Mouse (Mus musculus) retina, postnatal 1 day (tissue): Measurements from ENCODE around the gene Cdc6.
A peak's percentile ranks its signal among the peaks of the same experiment; 100 is the strongest.

Source experiments
- DNase-seq: peaks from one replicate; pipeline ENCODE4 v3.0.0-alpha.2; 2012

Gene Cdc6

DNA sequence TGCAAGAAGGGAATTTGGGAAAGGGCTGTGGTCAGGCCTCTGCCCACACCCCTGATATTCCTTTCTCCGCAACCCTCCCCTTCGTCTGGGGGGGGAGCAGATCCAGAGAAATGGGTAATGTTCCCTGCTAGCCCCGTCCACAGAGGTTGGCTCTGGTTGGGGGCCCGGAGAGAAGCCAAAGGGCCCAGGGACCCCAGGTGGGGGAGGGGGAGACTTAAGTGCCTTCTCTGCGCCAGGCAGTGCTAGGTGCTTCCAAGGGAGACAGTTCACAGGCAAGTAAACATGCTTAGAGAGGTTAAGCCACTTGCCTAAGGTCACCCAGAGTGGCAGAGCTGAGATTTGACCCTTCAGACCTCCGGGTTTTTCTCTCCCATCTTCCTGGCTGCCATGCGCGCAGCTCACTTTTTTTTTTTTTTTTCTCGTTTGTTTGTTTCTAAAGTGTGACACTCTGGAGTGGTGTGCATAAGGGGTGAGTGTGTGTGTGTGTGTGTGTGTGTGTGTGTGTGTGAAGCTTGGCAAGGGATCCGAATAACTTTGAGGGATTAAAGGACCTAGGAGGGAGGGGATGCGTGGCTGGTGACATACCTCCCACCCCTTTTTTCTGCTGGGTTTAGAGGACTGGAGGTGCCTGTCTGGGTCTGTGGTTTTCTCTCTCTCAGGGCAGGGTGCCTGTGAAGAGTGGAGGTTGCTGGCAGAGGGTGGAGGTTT is 37.5 kb downstream of the Cdc6 start:
- DNase-seq = peak; percentile 24

DNA sequence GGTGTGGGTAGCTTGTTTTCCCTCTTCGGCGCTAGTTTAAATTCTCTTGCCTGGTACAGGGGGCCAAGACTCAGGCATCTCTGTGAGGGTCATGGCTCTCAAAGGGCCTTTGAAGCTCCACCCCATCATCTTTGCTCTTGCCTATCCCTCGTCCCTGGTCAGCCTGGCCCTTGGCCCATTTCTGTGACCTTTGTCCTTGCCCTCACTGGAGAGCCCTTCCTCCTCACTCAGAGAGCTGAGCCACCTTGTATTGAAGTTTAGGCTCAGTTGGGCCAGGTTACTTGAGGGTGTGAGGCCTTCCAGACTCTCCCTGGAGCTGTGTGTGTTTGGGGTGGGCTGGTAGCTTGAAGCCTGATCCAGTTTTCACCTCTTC is 38.0 kb downstream of the Cdc6 start:
- DNase-seq = no peak

DNA sequence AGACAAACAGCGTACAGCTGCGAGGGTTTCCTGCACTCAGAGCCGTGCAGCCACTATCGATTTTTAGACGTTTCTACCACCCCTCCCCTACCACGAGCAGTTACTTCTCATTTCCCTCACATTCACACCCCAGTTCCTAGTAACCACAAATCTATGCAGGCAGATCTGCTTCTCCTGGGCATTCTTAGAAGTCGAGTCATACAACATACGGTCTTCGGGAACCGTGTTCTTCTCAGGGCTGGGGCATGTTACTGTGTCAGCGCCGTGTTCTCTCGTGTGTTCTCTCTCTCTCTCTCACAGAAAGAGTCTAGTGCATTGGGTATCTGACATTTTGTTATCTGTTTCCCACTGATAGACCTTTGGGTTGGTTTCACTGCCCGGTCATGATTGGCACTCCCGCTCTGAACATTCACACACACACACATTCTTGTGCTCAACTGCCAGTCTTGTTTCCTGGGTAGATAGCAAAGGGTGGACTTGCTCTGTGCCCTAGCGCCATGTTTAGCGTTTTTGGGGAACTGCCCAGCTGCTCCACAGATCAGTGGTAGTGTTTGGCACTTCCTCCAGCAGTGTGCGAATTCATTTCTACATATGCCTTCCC is 40.5 kb downstream of the Cdc6 start:
- DNase-seq = no peak

DNA sequence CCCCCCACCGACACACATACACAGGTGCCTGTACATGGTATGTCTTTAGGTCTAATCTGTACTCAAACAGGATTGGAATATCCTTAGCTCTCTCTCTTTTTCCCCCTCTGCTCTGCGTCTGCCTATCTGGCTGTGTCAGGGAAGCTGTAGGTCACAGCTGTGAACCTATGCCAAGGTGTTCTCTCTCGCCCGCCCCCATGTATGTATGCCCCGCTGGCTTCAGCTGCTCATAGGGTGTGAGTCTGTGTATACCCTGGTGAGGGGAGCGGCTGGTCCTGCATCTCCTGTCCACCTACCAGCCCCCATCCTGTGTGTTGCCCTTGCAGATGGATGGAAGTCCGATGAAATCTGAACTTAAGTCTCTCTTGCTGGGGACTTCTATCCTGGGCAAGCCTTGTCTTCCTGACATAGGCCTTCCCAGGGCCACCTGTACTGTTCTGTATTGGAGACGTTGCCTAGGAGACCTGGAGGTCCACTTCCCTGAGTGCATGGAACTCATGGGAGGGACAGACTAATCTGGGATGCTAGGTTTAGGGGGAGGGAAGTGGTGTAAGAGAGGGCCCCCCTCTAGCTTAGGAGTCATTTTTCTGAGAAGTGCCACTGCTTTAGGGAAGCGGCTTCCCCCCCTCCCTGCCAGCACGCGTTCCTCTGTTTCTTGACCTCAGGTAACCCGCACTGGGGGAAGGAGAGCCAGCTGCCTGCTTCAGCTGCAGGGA is 41.8 kb downstream of the Cdc6 start:
- DNase-seq = no peak

DNA sequence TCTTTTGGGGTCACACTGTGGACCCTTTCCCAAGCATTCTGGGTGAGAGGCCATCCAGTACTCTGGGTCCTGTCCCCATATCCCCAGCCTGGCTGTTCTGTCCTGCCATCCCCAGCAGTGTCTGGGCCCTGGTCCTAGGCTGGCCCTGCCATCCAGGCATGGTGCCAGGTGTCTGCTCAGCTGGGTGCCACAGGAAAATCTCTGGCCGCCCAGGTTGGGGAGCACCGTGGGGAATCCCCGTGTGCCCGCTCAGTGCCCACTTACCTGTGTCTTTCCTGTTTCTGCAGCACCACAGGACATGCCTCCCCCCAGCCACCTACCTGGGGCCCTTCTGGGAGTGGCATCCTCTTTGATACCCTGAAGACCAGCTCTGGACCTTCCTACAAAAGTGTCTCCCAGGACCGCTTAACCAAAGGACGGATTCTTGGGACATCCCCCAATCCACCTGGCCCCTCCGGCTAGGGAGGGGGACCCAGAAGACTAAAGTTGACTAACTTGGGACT is 42.4 kb downstream of the Cdc6 start:
- no peak for DNase-seq

DNA sequence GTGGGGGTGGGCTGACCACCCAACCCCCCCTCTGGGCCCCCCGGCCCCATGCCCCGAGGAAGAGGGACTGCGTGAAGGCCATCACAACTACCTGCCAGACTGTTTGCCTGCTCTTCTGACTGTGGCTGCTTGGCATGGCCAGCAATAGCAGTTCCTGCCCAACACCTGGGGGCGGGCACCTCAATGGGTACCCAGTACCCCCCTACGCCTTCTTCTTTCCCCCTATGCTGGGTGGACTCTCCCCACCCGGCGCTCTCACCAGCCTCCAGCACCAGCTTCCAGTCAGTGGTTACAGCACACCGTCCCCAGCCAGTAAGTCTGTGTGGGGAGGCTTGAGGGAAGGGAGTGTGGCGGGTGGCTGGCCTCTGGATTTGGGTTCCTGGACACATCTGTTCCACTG is 42.9 kb downstream of the Cdc6 start:
- no peak for DNase-seq

DNA sequence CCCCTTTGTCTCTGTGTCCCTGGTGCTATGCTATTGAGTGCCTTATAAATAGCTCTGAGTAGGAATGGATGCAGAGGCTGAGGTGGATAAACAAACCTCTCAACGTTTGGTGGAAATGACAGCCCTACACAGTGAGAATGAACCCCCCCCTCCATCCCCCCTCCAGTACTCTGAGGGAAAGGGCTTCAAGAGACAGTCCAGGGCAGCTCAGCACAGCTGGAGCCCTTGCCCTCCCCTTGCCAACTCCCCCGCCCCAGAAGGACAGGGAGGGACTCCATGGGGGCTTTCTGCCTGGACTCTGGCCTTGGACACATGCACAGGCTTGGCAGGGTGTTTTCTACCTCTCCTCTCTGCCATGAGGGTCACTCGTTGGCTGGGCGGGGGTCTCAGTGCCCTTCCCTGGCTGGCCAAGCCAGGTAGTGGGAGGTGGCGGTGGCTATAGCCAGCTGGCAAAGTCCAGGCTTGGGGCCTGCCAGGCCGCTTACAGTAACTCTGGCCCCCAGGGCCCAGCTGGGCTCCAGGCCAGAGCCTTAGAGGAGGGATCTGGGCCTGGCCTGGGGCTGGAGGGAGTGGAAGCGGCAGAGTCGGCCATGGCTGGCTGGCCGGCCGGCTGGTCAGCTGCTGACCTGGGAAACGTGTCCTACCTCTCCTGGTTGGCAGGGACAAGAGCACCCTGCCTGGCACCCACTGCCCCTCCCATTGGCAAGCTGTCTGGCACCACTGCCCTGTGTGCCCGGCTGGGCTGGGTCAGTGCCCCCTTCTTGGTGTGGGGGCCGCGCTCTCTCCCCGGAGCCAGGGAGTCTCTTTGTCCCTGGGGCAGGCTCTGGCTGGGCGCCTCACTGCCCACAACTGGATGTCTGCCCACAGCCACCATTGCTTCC is 43.7 kb downstream of the Cdc6 start:
- no peak for DNase-seq

DNA sequence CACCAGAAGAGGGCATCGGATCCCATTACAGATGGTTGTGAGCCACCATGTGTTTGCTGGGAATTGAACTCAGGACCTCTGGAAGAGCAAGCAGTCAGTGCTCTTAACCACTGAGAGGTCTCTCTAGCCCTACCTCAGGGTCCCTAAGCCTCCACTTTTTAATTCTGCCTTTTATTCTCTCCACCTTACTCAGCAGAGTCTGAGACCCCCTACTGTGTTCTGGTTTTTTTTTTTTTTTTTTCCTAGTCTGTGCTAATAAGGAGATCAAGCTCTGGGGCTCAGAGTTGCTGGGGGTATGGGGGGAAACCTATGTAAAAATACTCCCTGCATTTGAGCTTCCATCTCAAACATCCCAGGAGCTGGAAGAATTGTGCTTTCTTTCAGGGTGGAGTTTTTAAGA is 44.5 kb downstream of the Cdc6 start:
- DNase-seq = no peak

DNA sequence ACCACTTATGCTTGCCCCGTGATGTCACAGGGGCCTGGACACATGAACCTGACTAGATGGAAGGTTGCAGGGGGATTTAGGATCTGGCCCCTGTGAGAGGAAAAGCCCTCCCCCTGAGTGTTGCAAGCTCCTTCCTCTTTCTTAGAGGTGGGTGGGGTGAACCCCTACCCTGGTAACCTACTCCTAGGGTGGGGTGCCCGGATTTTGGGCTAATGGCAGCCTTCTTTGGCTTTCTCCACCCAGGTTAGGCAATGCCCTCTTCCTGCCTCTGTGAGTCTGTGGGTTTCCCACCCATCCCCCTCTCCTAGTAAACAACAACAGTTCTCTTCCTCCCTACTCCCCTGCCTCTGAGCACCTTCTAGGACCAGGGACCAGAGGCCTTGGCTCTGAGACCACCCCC is 45.1 kb downstream of the Cdc6 start:
- DNase-seq = no peak

DNA sequence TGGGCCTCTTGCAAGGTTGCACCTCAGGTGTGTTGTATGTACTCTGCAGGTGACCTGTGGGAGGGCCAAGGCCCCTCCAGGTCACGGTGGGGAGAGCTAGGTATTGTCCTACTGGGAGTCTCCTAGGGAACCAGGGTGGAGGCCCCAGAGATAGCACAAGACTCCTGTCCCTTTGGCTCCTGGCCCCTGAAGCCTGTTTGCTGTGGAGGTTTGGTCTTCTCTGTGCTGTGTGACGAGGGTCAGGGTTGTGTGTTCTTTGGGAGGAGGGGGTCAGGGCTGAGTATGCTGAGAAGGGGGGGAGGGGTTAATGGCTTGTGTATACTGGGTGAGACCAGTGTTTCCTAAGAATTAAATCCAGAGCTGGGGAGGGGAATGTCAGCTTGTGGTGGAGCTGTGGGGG is 45.8 kb downstream of the Cdc6 start:
- DNase-seq = no peak

DNA sequence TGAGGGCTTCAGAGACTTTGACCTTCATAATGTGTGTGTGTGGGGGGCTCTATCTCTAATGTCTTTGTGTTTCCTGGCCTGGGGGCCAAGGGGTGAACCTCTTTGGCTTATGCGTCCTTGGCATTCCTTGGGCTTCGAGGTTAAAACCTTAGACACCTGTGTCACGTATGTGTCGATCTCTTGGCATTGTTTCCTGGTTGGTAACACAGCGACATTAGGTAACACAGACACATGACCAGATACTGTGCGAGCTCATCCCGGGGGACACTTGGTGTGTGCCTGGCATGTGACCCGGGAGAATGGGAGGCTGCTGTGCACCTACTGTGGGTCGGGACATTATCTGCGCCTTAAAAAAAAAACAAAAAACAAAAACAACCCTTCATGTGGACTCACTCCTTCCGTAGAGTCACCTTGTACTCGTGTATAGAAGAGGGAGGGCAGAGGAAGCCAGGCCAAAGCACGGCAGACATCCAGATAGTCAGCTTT is 46.3 kb downstream of the Cdc6 start:
- no peak for DNase-seq

DNA sequence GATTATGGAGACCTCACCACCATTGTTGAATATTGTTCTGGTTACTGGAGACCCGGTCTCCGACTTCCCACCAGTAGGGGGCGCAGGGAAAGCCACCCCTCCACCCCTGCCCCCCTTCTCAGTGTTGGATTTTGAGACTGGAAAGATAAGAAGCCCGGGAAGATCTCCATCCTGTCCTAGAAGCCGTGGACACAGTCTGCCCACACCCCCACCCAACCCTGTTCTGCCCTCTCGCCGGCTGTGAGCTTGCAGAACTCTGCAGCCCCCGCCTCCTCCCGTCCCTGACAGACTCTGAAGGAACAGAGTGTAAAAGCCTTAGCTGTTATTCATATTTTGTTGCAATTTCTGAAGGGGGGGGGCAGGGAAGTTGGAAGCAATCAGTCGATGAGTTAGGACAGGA is 46.8 kb downstream of the Cdc6 start:
- DNase-seq = peak; percentile 86

DNA sequence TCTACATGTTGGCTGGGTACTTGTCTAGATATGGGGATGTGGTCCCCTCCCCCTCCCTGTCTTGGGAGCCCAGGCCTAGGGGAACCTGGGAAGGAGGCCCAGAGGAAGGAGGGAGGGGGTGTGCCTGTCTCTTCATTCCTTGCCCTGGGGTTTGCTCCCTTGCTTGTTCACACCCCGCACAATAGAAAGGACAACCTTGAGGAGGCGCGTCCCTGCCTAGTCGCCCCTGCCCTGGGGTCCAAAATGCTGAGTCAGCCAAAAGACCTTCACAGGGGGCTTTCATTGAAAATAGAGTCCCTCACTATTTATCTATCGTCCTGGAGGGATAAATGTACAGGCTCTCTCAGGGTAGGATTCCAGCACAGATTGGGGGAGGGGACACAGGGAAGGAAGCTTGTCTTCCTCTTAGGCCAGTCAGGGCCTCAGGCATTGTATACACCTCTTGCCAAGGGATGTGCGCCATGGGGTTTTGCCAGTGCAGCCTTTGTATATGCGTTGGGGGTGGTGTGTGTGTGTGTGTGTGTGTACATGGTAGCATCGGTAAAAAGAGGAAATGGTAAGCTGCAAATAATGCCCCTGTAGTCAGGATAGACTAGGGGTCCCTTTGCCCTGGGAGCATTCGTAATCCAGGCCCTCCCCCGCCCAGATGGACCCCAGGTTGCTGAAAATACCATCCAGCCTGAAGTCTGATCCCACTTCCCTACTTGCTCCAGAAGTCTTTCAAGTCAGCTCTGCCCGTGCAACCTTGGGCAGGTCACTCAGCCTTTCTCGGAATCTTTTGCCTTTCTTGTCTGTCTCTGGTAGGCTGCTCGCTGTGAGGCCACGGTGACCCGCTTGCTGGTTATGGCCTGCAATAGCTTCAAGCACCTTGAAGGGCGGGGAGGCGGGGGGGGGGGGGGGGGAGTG is 47.5 kb downstream of the Cdc6 start:
- DNase-seq = no peak

DNA sequence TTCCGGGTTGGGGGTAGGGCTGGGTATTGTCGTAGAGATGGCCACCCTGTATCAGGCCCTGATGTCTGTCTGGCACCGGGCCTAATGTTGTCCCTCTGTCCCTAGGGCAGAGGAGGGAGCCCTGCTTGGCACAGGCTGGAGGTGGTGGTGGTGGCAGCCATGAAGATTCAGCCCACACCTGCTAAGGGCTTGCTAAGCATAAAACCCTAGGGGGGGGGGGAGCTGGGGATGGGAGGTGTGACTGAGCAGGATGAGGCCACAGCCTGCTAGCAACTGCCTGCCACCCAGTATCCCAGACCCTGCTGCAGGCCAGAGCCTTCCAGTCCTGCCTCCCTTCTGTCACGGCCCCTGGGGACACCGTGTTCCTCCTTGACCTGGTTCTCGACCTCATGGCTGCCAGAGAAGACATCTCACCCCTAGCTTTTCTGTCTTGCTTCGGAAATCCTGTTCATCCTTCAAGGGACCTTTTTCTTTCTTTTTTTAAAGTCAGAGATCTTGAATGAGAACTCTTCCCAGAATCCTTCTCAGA is 48.2 kb downstream of the Cdc6 start:
- no peak for DNase-seq

DNA sequence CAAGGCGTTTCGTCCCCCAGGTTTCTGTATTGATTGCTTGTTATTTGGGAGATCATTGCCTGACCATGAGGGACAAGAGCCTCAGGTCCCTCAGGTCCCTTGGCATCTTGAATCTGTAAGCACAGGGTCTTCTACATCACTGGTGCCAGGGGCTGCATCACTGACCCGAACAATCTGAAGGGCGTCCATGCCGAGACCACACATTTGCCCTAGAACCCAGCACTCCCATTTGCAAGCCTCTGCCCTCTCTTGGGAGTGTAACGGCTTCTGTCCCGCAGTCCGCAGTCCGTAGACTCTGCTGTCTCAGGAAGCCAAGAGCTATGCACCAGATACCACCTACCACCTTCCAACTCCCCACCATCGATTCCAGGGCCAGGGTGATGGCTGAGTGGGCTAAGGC is 48.7 kb downstream of the Cdc6 start:
- DNase-seq = no peak

DNA sequence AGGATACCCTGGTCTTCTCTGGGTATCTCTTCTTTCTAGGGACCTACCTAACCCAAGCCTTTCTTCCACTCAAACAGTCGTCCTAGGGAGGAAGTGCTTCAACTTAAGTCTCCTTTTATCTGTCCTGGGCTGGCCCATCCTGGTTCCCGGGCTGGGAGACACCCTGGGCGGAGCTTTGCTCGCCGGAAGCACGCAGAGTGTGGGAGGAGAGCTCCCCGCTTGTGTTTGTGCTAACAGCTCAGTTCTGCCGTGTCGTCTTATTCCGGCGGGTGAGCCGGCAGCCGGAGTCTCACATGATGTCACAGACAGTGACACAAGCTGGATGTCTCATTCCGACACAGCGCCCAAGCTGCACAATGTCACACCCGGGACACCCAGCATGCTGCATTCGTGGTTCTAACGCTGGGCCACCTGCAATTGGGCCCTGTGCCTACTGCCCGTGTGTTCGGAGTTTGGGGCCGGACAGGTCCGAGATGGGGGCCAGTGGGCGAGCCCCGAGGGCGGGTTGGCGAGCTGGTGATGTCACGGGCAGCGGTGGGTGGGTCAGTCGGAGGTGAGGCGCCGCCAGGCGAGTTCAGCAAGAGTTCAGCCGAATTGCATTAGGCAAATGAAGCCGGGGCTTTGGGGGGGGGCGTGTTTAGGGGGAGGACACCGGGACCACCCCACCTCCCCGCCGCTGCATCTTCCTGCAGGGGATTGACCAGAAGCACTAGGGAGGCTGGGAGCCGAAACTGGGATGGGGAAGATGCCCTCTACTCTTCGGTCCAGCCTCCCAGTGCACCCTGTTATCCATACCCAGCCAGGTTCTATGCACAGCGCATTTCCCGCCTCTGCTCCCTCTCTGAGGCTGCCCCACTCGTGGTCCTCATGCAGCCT is 52.1 kb downstream of the Cdc6 start:
- DNase-seq = peak; percentile 84

DNA sequence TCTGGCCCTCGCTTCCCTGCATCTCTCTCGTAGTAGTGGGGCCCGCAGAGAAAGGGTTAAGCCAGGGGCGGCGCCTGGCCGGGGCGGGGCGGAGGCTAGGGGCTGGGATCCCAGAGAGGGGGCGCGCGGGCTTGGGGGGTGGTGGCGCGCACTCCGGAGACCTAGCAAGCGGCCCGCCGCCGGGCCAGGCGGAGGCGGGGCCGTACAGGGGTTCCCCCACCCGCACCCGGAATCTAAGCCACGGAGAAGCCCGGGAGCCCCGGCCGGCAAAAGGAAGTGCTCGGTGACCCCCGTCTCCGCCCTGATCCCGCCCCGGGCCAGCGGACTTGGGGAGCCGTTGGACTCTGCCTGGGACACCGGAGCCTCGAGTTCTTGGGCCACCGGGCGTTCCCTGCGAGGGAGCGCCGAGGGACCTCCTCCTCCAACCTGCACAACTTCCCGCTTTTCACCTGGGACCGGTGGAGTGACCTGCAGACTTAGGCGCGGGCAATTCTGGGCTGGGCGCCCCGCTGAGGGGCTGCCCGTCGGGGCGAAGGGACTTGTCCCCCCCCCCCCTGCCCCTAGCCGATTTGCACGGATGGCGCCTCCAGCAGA is 52.8 kb downstream of the Cdc6 start:
- peak; percentile 86 for DNase-seq

DNA sequence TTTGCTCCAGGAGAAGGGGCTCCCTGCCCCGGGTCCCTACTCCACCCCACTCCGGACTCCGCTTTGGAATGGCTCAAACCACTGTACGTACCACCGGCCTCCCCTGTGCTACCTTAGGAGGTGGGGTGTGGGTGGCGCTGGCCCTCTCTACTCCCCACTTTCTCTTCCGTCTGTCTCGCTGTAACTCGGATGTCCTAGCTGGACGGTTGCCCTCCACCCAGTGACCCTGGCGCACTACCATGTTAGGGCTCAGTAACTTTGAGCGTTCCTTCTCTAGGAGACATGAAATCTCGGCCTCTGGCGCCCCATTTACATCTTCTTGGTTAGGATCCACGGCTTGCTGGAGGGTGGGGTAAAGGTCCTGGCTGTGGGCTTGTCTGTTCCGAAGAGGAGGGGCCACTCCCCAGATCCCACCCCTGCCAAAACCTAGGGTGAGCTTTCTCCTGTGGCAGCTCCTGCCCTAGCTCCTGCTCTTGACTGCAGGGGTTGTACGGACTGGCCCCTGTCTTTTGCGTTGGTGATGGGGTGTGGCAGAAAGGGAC is 53.5 kb downstream of the Cdc6 start:
- DNase-seq = no peak

DNA sequence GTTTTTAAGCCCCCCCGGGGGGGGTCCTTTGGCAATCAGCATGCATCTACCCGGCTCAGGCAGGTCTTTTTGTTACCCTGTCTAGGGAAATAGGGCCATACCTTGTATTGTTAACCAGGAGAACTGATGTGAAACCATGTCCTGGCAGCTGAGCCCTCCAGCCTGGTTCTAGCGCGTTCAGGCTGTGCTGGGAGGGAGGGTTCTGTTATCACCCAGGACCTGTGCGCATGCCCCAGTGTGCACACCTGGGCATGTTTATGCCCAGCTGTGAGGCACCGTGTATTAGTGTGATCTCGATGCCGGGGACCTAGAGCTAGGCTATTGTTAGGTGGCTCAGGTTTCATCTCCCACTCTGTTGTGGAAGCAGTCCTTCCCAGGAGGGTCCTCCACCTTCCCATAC is 54.2 kb downstream of the Cdc6 start:
- no peak for DNase-seq
